Mouse (Mus musculus) heart, postnatal 10 days (tissue): ENCODE data around the gene Zfp58. TPM values are rescaled to one million over a fixed set of nuclear protein-coding genes. Genes with fewer than 3 reads are reported as not detected.
"Not testable (repeated sequence)": the region's sequence is repeated elsewhere in the genome, so short reads cannot be mapped to it uniquely, and the experiment has no call there.

Experiments used
- DNase-seq, 2 experiments: peaks; one replicate each; pipeline ENCODE4 v3.0.0; 2021
- intact Hi-C: fragments of 180-260 bp; cut with DNase I; formaldehyde crosslinking; loops from one replicate; pipeline ENCODE4 v1.15.1; 2025
- total RNA-seq, 2 experiments: library from RNA; stranded (reverse); gene quantifications; 2 replicates each; pipeline ENCODE4 v1.2.3; 2021

The Zfp58 gene
- 1 to 10 TPM; 5.2 to 5.9 TPM for total RNA-seq

GRCm38 (mm10) chr13:67500084-67500719, at the start of gene Zfp58:
TSS of gene Zfp58 (minus strand) at chr13:67500555.
- DNase-seq: peak; percentile 91 to 92
- intact Hi-C loops: loop anchor here (2.0 kb wide), 1 partner anchor 27 kb away; the partner anchor contains the start of genes Gm26965 and Zfp87

GRCm38 (mm10) chr13:67545941-67546340, 45.6 kb upstream of the Zfp58 start:
- intact Hi-C loops: no loop called here
- DNase-seq: no peak

- no peak for DNase-seq
- intact Hi-C loops: loop anchor here (2.0 to 10.0 kb wide), 5 partner anchors 22 to 198 kb away; partner anchors contain the start of genes Zfp58, Zfp65, Zfp874a and Zfp874b
Measured at GRCm38 (mm10) chr13:67527049-67527730, 26.8 kb upstream of the Zfp58 start.

GRCm38 (mm10) chr13:67525753-67526410, 25.5 kb upstream of the Zfp58 start, which contains the start of the genes Gm26965 and Zfp87:
TSS of gene Gm26965 (minus strand) at chr13:67526151.
TSS of gene Zfp87 (minus strand) at chr13:67526177.
- peak; percentile 96 to 97 for DNase-seq
- intact Hi-C loops: loop anchor here (2.0 to 10.0 kb wide), 5 partner anchors 23 to 199 kb away; partner anchors contain the start of genes Zfp58, Zfp65, Zfp874a and Zfp874b

- DNase-seq: no peak
- intact Hi-C loops: loop anchor here (2.0 kb wide), 1 partner anchor 26 kb away; the partner anchor contains the start of genes Gm26965 and Zfp87
Measured at GRCm38 (mm10) chr13:67500908-67501307, 553 bp upstream of the Zfp58 start.

- DNase-seq: no peak
- intact Hi-C loops: no loop called here
Measured at GRCm38 (mm10) chr13:67495631-67496030, 4.7 kb downstream of the Zfp58 start.

GRCm38 (mm10) chr13:67484424-67484811, 15.9 kb downstream of the Zfp58 start:
- DNase-seq: no peak
- intact Hi-C loops: loop anchor here (2.0 to 5.0 kb wide), 3 partner anchors 34 to 82 kb away; partner anchors contain the start of genes Gm26965, Zfp87 and Zfp874a

- DNase-seq: peak; percentile 93 to 94
- intact Hi-C loops: loop anchor here (2.0 to 5.0 kb wide), 3 partner anchors 33 to 82 kb away; partner anchors contain the start of genes Gm26965, Zfp87 and Zfp874a
Measured at GRCm38 (mm10) chr13:67483625-67484423, 16.5 kb downstream of the Zfp58 start, which contains the start of gene Zfp874b. TSS of gene Zfp874b (minus strand) at chr13:67484258.

- intact Hi-C loops: loop anchor here (5.0 kb wide), 2 partner anchors 46 to 79 kb away; partner anchors contain the start of genes Gm26965 and Zfp87
- DNase-seq: no peak
Measured at GRCm38 (mm10) chr13:67481528-67481927, 18.8 kb downstream of the Zfp58 start.

GRCm38 (mm10) chr13:67469274-67469673, 31.1 kb downstream of the Zfp58 start:
- intact Hi-C loops: no loop called here
- DNase-seq: no peak

- not testable (repeated sequence) for DNase-seq
- intact Hi-C loops: loop anchor here (2.0 kb wide), 1 partner anchor 25 kb away; no protein-coding TSS in a partner anchor
Measured at GRCm38 (mm10) chr13:67463506-67464185, 36.7 kb downstream of the Zfp58 start.

- no peak for DNase-seq
- intact Hi-C loops: no loop called here
Measured at GRCm38 (mm10) chr13:67452021-67452309, 48.4 kb downstream of the Zfp58 start.

- peak; percentile 94 to 95 for DNase-seq
- intact Hi-C loops: loop anchor here (2.0 kb wide), 2 partner anchors 33 to 75 kb away; partner anchors contain the start of genes Gm26965, Zfp87 and Zfp874b
Measured at GRCm38 (mm10) chr13:67451172-67452020, 49.0 kb downstream of the Zfp58 start, which contains the start of gene Zfp874a. TSS of gene Zfp874a (minus strand) at chr13:67451624.

Other genes with a start within 250 kb of the Zfp58 start
- 1 to 10 TPM; 2.1 to 2.8 TPM for gene Zfp458, start 222.1 kb downstream of the Zfp58 start, total RNA-seq
- 1 to 10 TPM; 2.7 to 3.9 TPM for gene Zfp457, start 194.1 kb downstream of the Zfp58 start, total RNA-seq
- gene Zfp595, start 168.0 kb downstream of the Zfp58 start, total RNA-seq: 1 to 10 TPM; 2.0 to 2.8 TPM
- 1 to 10 TPM; 1.0 to 2.4 TPM for gene Gm28044, start 140.0 kb downstream of the Zfp58 start, total RNA-seq
- gene Zfp953, start 139.9 kb downstream of the Zfp58 start, total RNA-seq: 1 to 10 TPM; 1.6 to 1.9 TPM
- 1 to 10 TPM in 1 of 2 experiments, under 1 TPM in 1; 0.57 to 1.6 TPM for gene Gm28041, start 124.8 kb downstream of the Zfp58 start, total RNA-seq
- under 1 TPM; 0.53 to 0.92 TPM for gene Zfp456, start 124.7 kb downstream of the Zfp58 start, total RNA-seq
- gene Zfp429, start 100.7 kb downstream of the Zfp58 start, total RNA-seq: 1 to 10 TPM; 1.5 to 2.3 TPM
- gene Zfp459, start 79.1 kb downstream of the Zfp58 start, total RNA-seq: under 1 TPM in 1 of 2 experiments, not detected in 1; 0.25 TPM
- 1 to 10 TPM; 4.5 to 5.6 TPM for gene Zfp874a, start 48.9 kb downstream of the Zfp58 start, total RNA-seq
- gene Zfp874b, start 16.3 kb downstream of the Zfp58 start, total RNA-seq: 10 to 100 TPM; 11.8 to 17.4 TPM
- not detected for gene Gm26965, start 25.6 kb upstream of the Zfp58 start, total RNA-seq
- 10 to 100 TPM in 1 of 2 experiments, 1 to 10 TPM in 1; 9.1 to 14.8 TPM for gene Zfp87, start 25.6 kb upstream of the Zfp58 start, total RNA-seq
- 1 to 10 TPM; 5.7 to 6.4 TPM for gene Zfp748, start 53.3 kb upstream of the Zfp58 start, total RNA-seq
- 1 to 10 TPM; 4.0 to 5.5 TPM for gene Zfp729b, start 109.2 kb upstream of the Zfp58 start, total RNA-seq
- gene Gm49345, start 137.2 kb upstream of the Zfp58 start, total RNA-seq: 1 to 10 TPM in 1 of 2 experiments, under 1 TPM in 1; 0.89 to 2.0 TPM
- gene Zfp729a, start 137.2 kb upstream of the Zfp58 start, total RNA-seq: 1 to 10 TPM; 4.5 to 4.9 TPM
- 1 to 10 TPM; 6.4 to 8.1 TPM for gene Zfp738, start 186.5 kb upstream of the Zfp58 start, total RNA-seq
- 1 to 10 TPM; 5.8 to 7.4 TPM for gene Zfp65, start 228.6 kb upstream of the Zfp58 start, total RNA-seq